Mouse (Mus musculus): ENCODE data around the gene Mrpl48. TPM values are rescaled to one million over a fixed set of nuclear protein-coding genes. Genes with fewer than 3 reads are reported as not detected.
A peak's percentile ranks its signal among the peaks of the same experiment; 100 is the strongest.

Gene Mrpl48
- polyA plus RNA-seq, 1 experiment: 59.3 TPM

GRCm38 (mm10) chr7:100501027-100501843 is 106.9 kb downstream of the Mrpl48 start:
- H3K4me3 ChIP-seq (ENCODE audit: insufficient read depth, low read length): no peak overlapping the region
- peaks cover 61% of the 10 kb centered on the region for H3K4me1 ChIP-seq (ENCODE audit: control insufficient read depth, insufficient read depth, low read length)
- peak overlapping the region; percentile 10 for H3K27ac ChIP-seq (ENCODE audit: insufficient read depth, low read depth, low read length)
- no peak for TF ChIP-seq POLR2A (IDR thresholded peaks at IDR 0.05; ENCODE audit: borderline replicate concordance, low read depth, low read length)
- TF ChIP-seq CTCF (IDR thresholded peaks at IDR 0.05; ENCODE audit: low read depth, low read length): no peak

GRCm38 (mm10) chr7:100500276-100500977 is 107.7 kb downstream of the Mrpl48 start:
- Histone ChIP-seq H3K27ac (ENCODE audit: insufficient read depth, low read depth, low read length) (peak overlapping the region; percentile 10; the same call in 1 of the 2 replicates), H3K4me3 (ENCODE audit: insufficient read depth, low read length) (no peak overlapping the region), H3K4me1 (ENCODE audit: control insufficient read depth, insufficient read depth, low read length) (peaks cover 61% of the 10 kb centered on the region)
- TF ChIP-seq POLR2A (IDR thresholded peaks at IDR 0.05; ENCODE audit: borderline replicate concordance, low read depth, low read length) (no peak), CTCF (IDR thresholded peaks at IDR 0.05; ENCODE audit: low read depth, low read length) (no peak)

- peaks cover 54% of the 10 kb centered on the region for H3K4me1 ChIP-seq (ENCODE audit: control insufficient read depth, insufficient read depth, low read length)
- TF ChIP-seq POLR2A (IDR thresholded peaks at IDR 0.05; ENCODE audit: borderline replicate concordance, low read depth, low read length) (no peak), CTCF (IDR thresholded peaks at IDR 0.05; ENCODE audit: low read depth, low read length) (no peak)
- H3K4me3 ChIP-seq (ENCODE audit: insufficient read depth, low read length): no peak overlapping the region
- no peak overlapping the region for H3K27ac ChIP-seq (ENCODE audit: insufficient read depth, low read depth, low read length)
These were observed 108.6 kb downstream of the Mrpl48 start for GRCm38 (mm10) chr7:100499465-100499864.

GRCm38 (mm10) chr7:100497982-100498381 is 110.1 kb downstream of the Mrpl48 start:
- H3K4me1 ChIP-seq (ENCODE audit: control insufficient read depth, insufficient read depth, low read length): peaks cover 39% of the 10 kb centered on the region
- no peak overlapping the region for H3K4me3 ChIP-seq (ENCODE audit: insufficient read depth, low read length)
- no peak overlapping the region for H3K27ac ChIP-seq (ENCODE audit: insufficient read depth, low read depth, low read length)
- TF ChIP-seq CTCF (IDR thresholded peaks at IDR 0.05; ENCODE audit: low read depth, low read length): no peak
- no peak for TF ChIP-seq POLR2A (IDR thresholded peaks at IDR 0.05; ENCODE audit: borderline replicate concordance, low read depth, low read length)

GRCm38 (mm10) chr7:100497402-100497801 is 110.7 kb downstream of the Mrpl48 start:
- no peak for TF ChIP-seq POLR2A (IDR thresholded peaks at IDR 0.05; ENCODE audit: borderline replicate concordance, low read depth, low read length)
- no peak for TF ChIP-seq CTCF (IDR thresholded peaks at IDR 0.05; ENCODE audit: low read depth, low read length)
- 0 out of 2 replicates have a peak overlapping the region, but pooled peaks have one; percentile 7 for H3K27ac ChIP-seq (ENCODE audit: insufficient read depth, low read depth, low read length)
- H3K4me3 ChIP-seq (ENCODE audit: insufficient read depth, low read length): no peak overlapping the region
- H3K4me1 ChIP-seq (ENCODE audit: control insufficient read depth, insufficient read depth, low read length): peaks cover 34% of the 10 kb centered on the region

- Histone ChIP-seq H3K4me1 (ENCODE audit: control insufficient read depth, insufficient read depth, low read length) (peaks cover 33% of the 10 kb centered on the region), H3K4me3 (ENCODE audit: insufficient read depth, low read length) (peak overlapping the region; percentile 61), H3K27ac (ENCODE audit: insufficient read depth, low read depth, low read length) (peak overlapping the region; percentile 95)
- TF ChIP-seq POLR2A (IDR thresholded peaks at IDR 0.05; ENCODE audit: borderline replicate concordance, low read depth, low read length) (no peak), CTCF (IDR thresholded peaks at IDR 0.05; ENCODE audit: low read depth, low read length) (no peak)
These were observed 111.3 kb downstream of the Mrpl48 start for GRCm38 (mm10) chr7:100496791-100497190.

GRCm38 (mm10) chr7:100496371-100496770 is 111.7 kb downstream of the Mrpl48 start:
- TF ChIP-seq CTCF (IDR thresholded peaks at IDR 0.05; ENCODE audit: low read depth, low read length) (no peak), POLR2A (IDR thresholded peaks at IDR 0.05; ENCODE audit: borderline replicate concordance, low read depth, low read length) (no peak)
- peak overlapping the region; percentile 95 for H3K27ac ChIP-seq (ENCODE audit: insufficient read depth, low read depth, low read length)
- peak overlapping the region; percentile 61 for H3K4me3 ChIP-seq (ENCODE audit: insufficient read depth, low read length)
- H3K4me1 ChIP-seq (ENCODE audit: control insufficient read depth, insufficient read depth, low read length): peaks cover 33% of the 10 kb centered on the region

Other genes with a start within 250 kb of the Mrpl48 start
- 20.9 and 21.6 TPM in 2 replicates for gene C2cd3, start 236.1 kb downstream of the Mrpl48 start, polyA plus RNA-seq (2012; ENCODE audit: insufficient read depth, insufficient read length, missing spikeins)
- gene Ppme1, start 236.0 kb downstream of the Mrpl48 start, polyA plus RNA-seq (2012; ENCODE audit: insufficient read depth, insufficient read length, missing spikeins): 21.1 and 23.6 TPM in 2 replicates
- gene Ucp3, start 135.3 kb downstream of the Mrpl48 start, polyA plus RNA-seq (2012; ENCODE audit: insufficient read depth, insufficient read length, missing spikeins): not detected in 2 replicates
- gene Ucp2, start 115.0 kb downstream of the Mrpl48 start, polyA plus RNA-seq (2012; ENCODE audit: insufficient read depth, insufficient read length, missing spikeins): 1,592 and 1,654 TPM in 2 replicates
- 0.63 and 1.5 TPM in 2 replicates for gene Dnajb13, start 93.3 kb downstream of the Mrpl48 start, polyA plus RNA-seq (2012; ENCODE audit: insufficient read depth, insufficient read length, missing spikeins)
- 25.9 and 29.7 TPM in 2 replicates for gene Coa4, start 71.2 kb downstream of the Mrpl48 start, polyA plus RNA-seq (2012; ENCODE audit: insufficient read depth, insufficient read length, missing spikeins)
- gene Rab6a, start 891 bp downstream of the Mrpl48 start, polyA plus RNA-seq (2012; ENCODE audit: insufficient read depth, insufficient read length, missing spikeins): 71.7 and 74.1 TPM in 2 replicates
- gene Plekhb1, start 54.1 kb upstream of the Mrpl48 start, polyA plus RNA-seq (2012; ENCODE audit: insufficient read depth, insufficient read length, missing spikeins): not detected in 2 replicates
- gene Fam168a, start 98.3 kb upstream of the Mrpl48 start, polyA plus RNA-seq (2012; ENCODE audit: insufficient read depth, insufficient read length, missing spikeins): 30.6 and 32.1 TPM in 2 replicates

Data from bone marrow macrophage, adult 2 months (primary cell).